In genomic region chr1:74283686-74284463, GRCm38 (mm10) we compare ENCODE assay signal across 8 mouse cellular contexts. TPM values are rescaled to one million over a fixed set of nuclear protein-coding genes. Genes with fewer than 3 reads are reported as not detected.
DNase-seq lines count a peak whose midpoint lies in the region; ATAC-seq and TF ChIP-seq lines count a peak whose summit lies in the region.

No protein-coding gene starts in this region.

- no peaks in the 10 kb centered on the region for H3K27me3 ChIP-seq in forebrain, embryonic 11.5 days (ENCODE audit: control insufficient read depth, insufficient read depth, low read length)
- H3K27me3 ChIP-seq in hindbrain, embryonic 16.5 days (replicated peaks; ENCODE audit: control insufficient read depth, insufficient read depth, low read length) = no peaks in the 10 kb centered on the region
- no peaks in the 10 kb centered on the region for H3K27me3 ChIP-seq in limb, embryonic 10.5 days (ENCODE audit: low read depth, poor library complexity, severe bottlenecking)
- H3K27me3 ChIP-seq in midbrain, embryonic 10.5 days (ENCODE audit: low read depth, poor library complexity, severe bottlenecking) = no peaks in the 10 kb centered on the region
- H3K27me3 ChIP-seq in stomach, embryonic 15.5 days (replicated peaks) = no peaks in the 10 kb centered on the region

- WGBS in bone marrow, adult 2 months = 6% methylated on average over 15 of the region's 15 CpGs
- WGBS in forebrain, embryonic 11.5 days = 13% methylated on average over 15 of the region's 15 CpGs
- WGBS in hindbrain, embryonic 16.5 days = 16% methylated on average over 15 of the region's 15 CpGs
- WGBS in limb, embryonic 10.5 days = 14% methylated on average over 15 of the region's 15 CpGs
- WGBS in midbrain, embryonic 10.5 days = 14% methylated on average over 15 of the region's 15 CpGs
- 10% methylated on average over 15 of the region's 15 CpGs for WGBS in stomach, embryonic 15.5 days

- H3K9me3 ChIP-seq in forebrain, embryonic 11.5 days (ENCODE audit: control insufficient read depth, low read length) = no peaks in the 10 kb centered on the region
- H3K9me3 ChIP-seq in hindbrain, embryonic 16.5 days (ENCODE audit: control insufficient read depth, low read length) = no peaks in the 10 kb centered on the region
- no peaks in the 10 kb centered on the region for H3K9me3 ChIP-seq in limb, embryonic 10.5 days (replicated peaks)
- no peaks in the 10 kb centered on the region for H3K9me3 ChIP-seq in midbrain, embryonic 10.5 days (replicated peaks)
- no peaks in the 10 kb centered on the region for H3K9me3 ChIP-seq in stomach, embryonic 15.5 days

- H3K27ac ChIP-seq in bone marrow, adult 2 months (ENCODE audit: control insufficient read depth, insufficient read depth, low read depth, low read length, poor library complexity) = peak overlapping the region; percentile 72
- no peak overlapping the region for H3K27ac ChIP-seq in forebrain, embryonic 11.5 days (ENCODE audit: low read depth, low read length)
- H3K27ac ChIP-seq in hindbrain, embryonic 16.5 days (ENCODE audit: low read depth, low read length) = peak overlapping the region; percentile 84
- peak overlapping the region; percentile 85 for H3K27ac ChIP-seq in limb, embryonic 10.5 days
- H3K27ac ChIP-seq in midbrain, embryonic 10.5 days (replicated peaks) = peak overlapping the region; percentile 83
- peak overlapping the region; percentile 84 for H3K27ac ChIP-seq in stomach, embryonic 15.5 days

- peak; percentile 27 to 48 for DNase-seq in frontal cortex, postnatal 36 days (ENCODE audit: low spot score in 2 of 2)
- peak; percentile 73 for DNase-seq in forebrain, embryonic 11.5 days (ENCODE audit: low spot score)
- DNase-seq in limb, embryonic 10.5 days (ENCODE audit: low spot score) = peak; percentile 65
- DNase-seq in midbrain, embryonic 10.5 days (ENCODE audit: low spot score) = no peak

- H3K36me3 ChIP-seq in forebrain, embryonic 11.5 days (ENCODE audit: control insufficient read depth, insufficient read depth, low read length) = peaks cover 2% of the 10 kb centered on the region
- peaks cover 23% of the 10 kb centered on the region for H3K36me3 ChIP-seq in hindbrain, embryonic 16.5 days (ENCODE audit: control insufficient read depth, insufficient read depth, low read length)
- H3K36me3 ChIP-seq in limb, embryonic 10.5 days = peaks cover 61% of the 10 kb centered on the region
- peaks cover 51% of the 10 kb centered on the region for H3K36me3 ChIP-seq in midbrain, embryonic 10.5 days
- peaks cover 51% of the 10 kb centered on the region for H3K36me3 ChIP-seq in stomach, embryonic 15.5 days

- H3K4me1 ChIP-seq in bone marrow, adult 2 months (ENCODE audit: control insufficient read depth, insufficient read depth, low read length) = 0 out of 2 replicates have a peak, but pooled peaks cover 1% of the 10 kb centered on the region
- H3K4me1 ChIP-seq in forebrain, embryonic 11.5 days (replicated peaks; ENCODE audit: control insufficient read depth, insufficient read depth, low read length) = peaks cover 3% of the 10 kb centered on the region
- peaks cover 21% of the 10 kb centered on the region for H3K4me1 ChIP-seq in hindbrain, embryonic 16.5 days (ENCODE audit: control insufficient read depth, insufficient read depth, low read depth, low read length)
- peaks cover 32% of the 10 kb centered on the region for H3K4me1 ChIP-seq in limb, embryonic 10.5 days
- H3K4me1 ChIP-seq in midbrain, embryonic 10.5 days = peaks cover 25% of the 10 kb centered on the region
- H3K4me1 ChIP-seq in stomach, embryonic 15.5 days = peaks cover 33% of the 10 kb centered on the region

- TF ChIP-seq CTCF in bone marrow, adult 2 months (IDR thresholded peaks at IDR 0.05; ENCODE audit: control insufficient read depth, insufficient read depth, low read length) = no peak

- no peak for ATAC-seq in frontal cortex, adult (ENCODE audit: low TSS enrichment)
- peak; percentile 13 for ATAC-seq in forebrain, embryonic 11.5 days (replicated peaks; ENCODE audit: low FRiP score)
- peak; percentile 43 for ATAC-seq in hindbrain, embryonic 16.5 days
- ATAC-seq in stomach, embryonic 15.5 days (ENCODE audit: insufficient read depth, low FRiP score, low read depth) = peak; percentile 31; the same call in 1 of the 2 replicates

- H3K4me3 ChIP-seq in bone marrow, adult 2 months (replicated peaks; ENCODE audit: control insufficient read depth, low read depth, low read length) = peak overlapping the region; percentile 81
- peak overlapping the region; percentile 71 for H3K4me3 ChIP-seq in forebrain, embryonic 11.5 days (ENCODE audit: low read depth, low read length)
- peak overlapping the region; percentile 86 for H3K4me3 ChIP-seq in hindbrain, embryonic 16.5 days (ENCODE audit: low read length)
- H3K4me3 ChIP-seq in limb, embryonic 10.5 days = peak overlapping the region; percentile 78
- H3K4me3 ChIP-seq in midbrain, embryonic 10.5 days = peak overlapping the region; percentile 78
- peak overlapping the region; percentile 89 for H3K4me3 ChIP-seq in stomach, embryonic 15.5 days (replicated peaks)

- H3K9ac ChIP-seq in forebrain, embryonic 11.5 days (ENCODE audit: low read length) = peak overlapping the region; percentile 75
- H3K9ac ChIP-seq in hindbrain, embryonic 16.5 days (ENCODE audit: low read depth, low read length) = peak overlapping the region; percentile 84
- H3K9ac ChIP-seq in stomach, embryonic 15.5 days = peak overlapping the region; percentile 74

- H3K4me2 ChIP-seq in forebrain, embryonic 11.5 days (ENCODE audit: low read depth, low read length, severe bottlenecking) = peak overlapping the region; percentile 67
- H3K4me2 ChIP-seq in hindbrain, embryonic 16.5 days (ENCODE audit: low read length) = peak overlapping the region; percentile 90
- peak overlapping the region; percentile 65 for H3K4me2 ChIP-seq in stomach, embryonic 15.5 days

- no peak for TF ChIP-seq POLR2A in bone marrow, adult 2 months (IDR thresholded peaks at IDR 0.05; ENCODE audit: borderline replicate concordance, control insufficient read depth, low read depth, low read length)

RNA-seq across cellular contexts. Expression of gene Aamp, which starts 0.7 kb away (rescaled TPM):
- 56.2 and 76.6 TPM in 2 replicates for polyA plus RNA-seq in bone marrow, adult 2 months (2011; ENCODE audit: insufficient read depth, insufficient read length, low replicate concordance, missing spikeins)
- 185 and 205 TPM in 2 replicates for polyA plus RNA-seq in forebrain, embryonic 11.5 days (2014; fragmentation: Nextera tagmentation; extraction: Ambion mirVana)
- 237 and 241 TPM in 2 replicates for polyA plus RNA-seq in hindbrain, embryonic 16.5 days (2015; fragmentation: Nextera tagmentation; extraction: Ambion mirVana)
- polyA plus RNA-seq in limb, embryonic 10.5 days (2016; fragmentation: Nextera tagmentation; extraction: Ambion mirVana) = 263 and 272 TPM in 2 replicates
- polyA plus RNA-seq in midbrain, embryonic 10.5 days (2016; fragmentation: Nextera tagmentation; extraction: Ambion mirVana) = 241 and 246 TPM in 2 replicates
- polyA plus RNA-seq in stomach, embryonic 15.5 days (2015; fragmentation: Nextera tagmentation; extraction: Ambion mirVana) = 229 and 235 TPM in 2 replicates

RNA-seq across cellular contexts. Expression of gene Pnkd, which starts 0.9 kb away (rescaled TPM):
- 7.3 and 28.8 TPM in 2 replicates for polyA plus RNA-seq in bone marrow, adult 2 months (2011; ENCODE audit: insufficient read depth, insufficient read length, low replicate concordance, missing spikeins)
- polyA plus RNA-seq in forebrain, embryonic 11.5 days (2014; fragmentation: Nextera tagmentation; extraction: Ambion mirVana) = 95.3 and 98.4 TPM in 2 replicates
- 166 and 167 TPM in 2 replicates for polyA plus RNA-seq in hindbrain, embryonic 16.5 days (2015; fragmentation: Nextera tagmentation; extraction: Ambion mirVana)
- 113 and 121 TPM in 2 replicates for polyA plus RNA-seq in limb, embryonic 10.5 days (2016; fragmentation: Nextera tagmentation; extraction: Ambion mirVana)
- 99.5 and 107 TPM in 2 replicates for polyA plus RNA-seq in midbrain, embryonic 10.5 days (2016; fragmentation: Nextera tagmentation; extraction: Ambion mirVana)
- 117 and 124 TPM in 2 replicates for polyA plus RNA-seq in stomach, embryonic 15.5 days (2015; fragmentation: Nextera tagmentation; extraction: Ambion mirVana)

RNA-seq across cellular contexts. Expression of gene Gpbar1, which starts 5.5 kb away (rescaled TPM):
- polyA plus RNA-seq in bone marrow, adult 2 months (2011; ENCODE audit: insufficient read depth, insufficient read length, low replicate concordance, missing spikeins) = not detected in 2 replicates
- not detected in 2 replicates for polyA plus RNA-seq in forebrain, embryonic 11.5 days (2014; fragmentation: Nextera tagmentation; extraction: Ambion mirVana)
- 0.20 TPM in 1 of 2 replicates, not detected in the other for polyA plus RNA-seq in hindbrain, embryonic 16.5 days (2015; fragmentation: Nextera tagmentation; extraction: Ambion mirVana)
- 0.26 TPM in 1 of 2 replicates, not detected in the other for polyA plus RNA-seq in limb, embryonic 10.5 days (2016; fragmentation: Nextera tagmentation; extraction: Ambion mirVana)
- 0.25 TPM in 2 replicates for polyA plus RNA-seq in midbrain, embryonic 10.5 days (2016; fragmentation: Nextera tagmentation; extraction: Ambion mirVana)
- polyA plus RNA-seq in stomach, embryonic 15.5 days (2015; fragmentation: Nextera tagmentation; extraction: Ambion mirVana) = 1.1 and 1.3 TPM in 2 replicates

RNA-seq across cellular contexts. Expression of gene Tmbim1, which starts 21.5 kb away (rescaled TPM):
- polyA plus RNA-seq in bone marrow, adult 2 months (2011; ENCODE audit: insufficient read depth, insufficient read length, low replicate concordance, missing spikeins) = 6.7 and 15.6 TPM in 2 replicates
- polyA plus RNA-seq in forebrain, embryonic 11.5 days (2014; fragmentation: Nextera tagmentation; extraction: Ambion mirVana) = 6.9 and 8.2 TPM in 2 replicates
- polyA plus RNA-seq in hindbrain, embryonic 16.5 days (2015; fragmentation: Nextera tagmentation; extraction: Ambion mirVana) = 11.7 and 12.2 TPM in 2 replicates
- 10.7 and 12.0 TPM in 2 replicates for polyA plus RNA-seq in limb, embryonic 10.5 days (2016; fragmentation: Nextera tagmentation; extraction: Ambion mirVana)
- 8.6 TPM in 2 replicates for polyA plus RNA-seq in midbrain, embryonic 10.5 days (2016; fragmentation: Nextera tagmentation; extraction: Ambion mirVana)
- polyA plus RNA-seq in stomach, embryonic 15.5 days (2015; fragmentation: Nextera tagmentation; extraction: Ambion mirVana) = 68.3 and 73.4 TPM in 2 replicates

RNA-seq across cellular contexts. Expression of gene Arpc2, which starts 48.0 kb away (rescaled TPM):
- 95.9 and 150 TPM in 2 replicates for polyA plus RNA-seq in bone marrow, adult 2 months (2011; ENCODE audit: insufficient read depth, insufficient read length, low replicate concordance, missing spikeins)
- 303 and 310 TPM in 2 replicates for polyA plus RNA-seq in forebrain, embryonic 11.5 days (2014; fragmentation: Nextera tagmentation; extraction: Ambion mirVana)
- polyA plus RNA-seq in hindbrain, embryonic 16.5 days (2015; fragmentation: Nextera tagmentation; extraction: Ambion mirVana) = 411 and 415 TPM in 2 replicates
- 355 and 369 TPM in 2 replicates for polyA plus RNA-seq in limb, embryonic 10.5 days (2016; fragmentation: Nextera tagmentation; extraction: Ambion mirVana)
- 353 and 368 TPM in 2 replicates for polyA plus RNA-seq in midbrain, embryonic 10.5 days (2016; fragmentation: Nextera tagmentation; extraction: Ambion mirVana)
- polyA plus RNA-seq in stomach, embryonic 15.5 days (2015; fragmentation: Nextera tagmentation; extraction: Ambion mirVana) = 493 and 505 TPM in 2 replicates
